Mouse (Mus musculus): ENCODE results near the gene Khnyn. TPM values are rescaled to one million over a fixed set of nuclear protein-coding genes. Genes with fewer than 3 reads are reported as not detected.
A peak's percentile ranks its signal among the peaks of the same experiment; 100 is the strongest.

The Khnyn gene
- polyA plus RNA-seq, 1 experiment, result 30.9 TPM

- Histone ChIP-seq H3K27ac (ENCODE audit: insufficient read depth, low read length) (no peak overlapping the region), H3K4me3 (ENCODE audit: low read depth, low read length) (no peak overlapping the region), H3K9ac (ENCODE audit: low read depth, poor library complexity, severe bottlenecking) (no peak overlapping the region)
Measured at GRCm38 (mm10) chr14:55877469-55878315, 7.1 kb upstream of the Khnyn start.

GRCm38 (mm10) chr14:55878316-55878940, 6.3 kb upstream of the Khnyn start:
- H3K4me1 ChIP-seq (ENCODE audit: control insufficient read depth, insufficient read depth, low read length), result peaks cover 14% of the 10 kb centered on the region
- no peak overlapping the region for H3K27ac ChIP-seq (ENCODE audit: insufficient read depth, low read length)
- no peaks in the 10 kb centered on the region for H3K36me3 ChIP-seq (ENCODE audit: control insufficient read depth, insufficient read depth, low read length, poor library complexity, severe bottlenecking)
- H3K9ac ChIP-seq (ENCODE audit: low read depth, poor library complexity, severe bottlenecking), result no peak overlapping the region
- no peak overlapping the region for H3K4me3 ChIP-seq (ENCODE audit: low read depth, low read length)
- no peaks in the 10 kb centered on the region for H3K9me3 ChIP-seq (replicated peaks; ENCODE audit: control insufficient read depth, insufficient read depth, low read length, poor library complexity, severe bottlenecking)
- H3K27me3 ChIP-seq (ENCODE audit: control insufficient read depth, insufficient read depth, low read length, poor library complexity, severe bottlenecking), result no peaks in the 10 kb centered on the region
- TF ChIP-seq CTCF (IDR thresholded peaks at IDR 0.05; ENCODE audit: low read depth, low read length), result peak; percentile 27
- TF ChIP-seq POLR2A (IDR thresholded peaks at IDR 0.05; ENCODE audit: insufficient read depth, low read length), result no peak

More at GRCm38 (mm10) chr14:55877469-55878315, 7.1 kb upstream of the Khnyn start:
- peaks cover 8% of the 10 kb centered on the region for H3K4me1 ChIP-seq (ENCODE audit: control insufficient read depth, insufficient read depth, low read length)
- no peaks in the 10 kb centered on the region for H3K36me3 ChIP-seq (ENCODE audit: control insufficient read depth, insufficient read depth, low read length, poor library complexity, severe bottlenecking)
- H3K27me3 ChIP-seq (ENCODE audit: control insufficient read depth, insufficient read depth, low read length, poor library complexity, severe bottlenecking), result no peaks in the 10 kb centered on the region
- TF ChIP-seq POLR2A (IDR thresholded peaks at IDR 0.05; ENCODE audit: insufficient read depth, low read length), result no peak
- no peak for TF ChIP-seq EP300 (IDR thresholded peaks at IDR 0.05; ENCODE audit: insufficient read depth, low read depth, low read length)
- no peak for TF ChIP-seq CTCF (IDR thresholded peaks at IDR 0.05; ENCODE audit: low read depth, low read length)
- no peaks in the 10 kb centered on the region for H3K9me3 ChIP-seq (replicated peaks; ENCODE audit: control insufficient read depth, insufficient read depth, low read length, poor library complexity, severe bottlenecking)

GRCm38 (mm10) chr14:55879623-55880022, 5.1 kb upstream of the Khnyn start:
- H3K27me3 ChIP-seq (ENCODE audit: control insufficient read depth, insufficient read depth, low read length, poor library complexity, severe bottlenecking), result no peaks in the 10 kb centered on the region
- no peaks in the 10 kb centered on the region for H3K36me3 ChIP-seq (ENCODE audit: control insufficient read depth, insufficient read depth, low read length, poor library complexity, severe bottlenecking)
- no peak overlapping the region for H3K9ac ChIP-seq (ENCODE audit: low read depth, poor library complexity, severe bottlenecking)
- H3K4me3 ChIP-seq (ENCODE audit: low read depth, low read length), result no peak overlapping the region
- TF ChIP-seq CTCF (IDR thresholded peaks at IDR 0.05; ENCODE audit: low read depth, low read length), result peak; percentile 94
- no peak for TF ChIP-seq POLR2A (IDR thresholded peaks at IDR 0.05; ENCODE audit: insufficient read depth, low read length)
- TF ChIP-seq EP300 (IDR thresholded peaks at IDR 0.05; ENCODE audit: insufficient read depth, low read depth, low read length), result no peak
- H3K4me1 ChIP-seq (ENCODE audit: control insufficient read depth, insufficient read depth, low read length), result peaks cover 19% of the 10 kb centered on the region
- no peak overlapping the region for H3K27ac ChIP-seq (ENCODE audit: insufficient read depth, low read length)
- H3K9me3 ChIP-seq (replicated peaks; ENCODE audit: control insufficient read depth, insufficient read depth, low read length, poor library complexity, severe bottlenecking), result no peaks in the 10 kb centered on the region

GRCm38 (mm10) chr14:55880982-55881381, 3.8 kb upstream of the Khnyn start:
- Histone ChIP-seq H3K4me3 (ENCODE audit: low read depth, low read length) (no peak overlapping the region), H3K27ac (ENCODE audit: insufficient read depth, low read length) (no peak overlapping the region)

GRCm38 (mm10) chr14:55882171-55882641, 2.5 kb upstream of the Khnyn start:
- no peak for TF ChIP-seq CTCF (IDR thresholded peaks at IDR 0.05; ENCODE audit: low read depth, low read length)
- no peak for TF ChIP-seq POLR2A (IDR thresholded peaks at IDR 0.05; ENCODE audit: insufficient read depth, low read length)
- TF ChIP-seq EP300 (IDR thresholded peaks at IDR 0.05; ENCODE audit: insufficient read depth, low read depth, low read length), result 0 out of 2 replicates have a peak, but pooled peaks have one; percentile 25
- H3K36me3 ChIP-seq (ENCODE audit: control insufficient read depth, insufficient read depth, low read length, poor library complexity, severe bottlenecking), result no peaks in the 10 kb centered on the region
- no peaks in the 10 kb centered on the region for H3K27me3 ChIP-seq (ENCODE audit: control insufficient read depth, insufficient read depth, low read length, poor library complexity, severe bottlenecking)
- H3K9me3 ChIP-seq (replicated peaks; ENCODE audit: control insufficient read depth, insufficient read depth, low read length, poor library complexity, severe bottlenecking), result no peaks in the 10 kb centered on the region
- H3K4me3 ChIP-seq (ENCODE audit: low read depth, low read length), result no peak overlapping the region
- H3K4me1 ChIP-seq (ENCODE audit: control insufficient read depth, insufficient read depth, low read length), result peaks cover 21% of the 10 kb centered on the region
- no peak overlapping the region for H3K27ac ChIP-seq (ENCODE audit: insufficient read depth, low read length)
- no peak overlapping the region for H3K9ac ChIP-seq (ENCODE audit: low read depth, poor library complexity, severe bottlenecking)

More at GRCm38 (mm10) chr14:55880982-55881381, 3.8 kb upstream of the Khnyn start:
- no peak overlapping the region for H3K9ac ChIP-seq (ENCODE audit: low read depth, poor library complexity, severe bottlenecking)
- H3K27me3 ChIP-seq (ENCODE audit: control insufficient read depth, insufficient read depth, low read length, poor library complexity, severe bottlenecking), result no peaks in the 10 kb centered on the region
- no peak for TF ChIP-seq EP300 (IDR thresholded peaks at IDR 0.05; ENCODE audit: insufficient read depth, low read depth, low read length)
- no peak for TF ChIP-seq POLR2A (IDR thresholded peaks at IDR 0.05; ENCODE audit: insufficient read depth, low read length)
- no peak for TF ChIP-seq CTCF (IDR thresholded peaks at IDR 0.05; ENCODE audit: low read depth, low read length)
- no peaks in the 10 kb centered on the region for H3K36me3 ChIP-seq (ENCODE audit: control insufficient read depth, insufficient read depth, low read length, poor library complexity, severe bottlenecking)
- no peaks in the 10 kb centered on the region for H3K9me3 ChIP-seq (replicated peaks; ENCODE audit: control insufficient read depth, insufficient read depth, low read length, poor library complexity, severe bottlenecking)
- peaks cover 19% of the 10 kb centered on the region for H3K4me1 ChIP-seq (ENCODE audit: control insufficient read depth, insufficient read depth, low read length)

Measured in ES-Bruce4 (cell line).